Mouse (Mus musculus) lung, postnatal 25 days (tissue): ENCODE data around the gene Wdr61.
A peak's percentile ranks its signal among the peaks of the same experiment; 100 is the strongest.

Experiments used
- DNase-seq: peaks from one replicate; pipeline ENCODE4 v3.0.0; 2022; ENCODE audit warnings: low spot score

Wdr61 gene

DNA sequence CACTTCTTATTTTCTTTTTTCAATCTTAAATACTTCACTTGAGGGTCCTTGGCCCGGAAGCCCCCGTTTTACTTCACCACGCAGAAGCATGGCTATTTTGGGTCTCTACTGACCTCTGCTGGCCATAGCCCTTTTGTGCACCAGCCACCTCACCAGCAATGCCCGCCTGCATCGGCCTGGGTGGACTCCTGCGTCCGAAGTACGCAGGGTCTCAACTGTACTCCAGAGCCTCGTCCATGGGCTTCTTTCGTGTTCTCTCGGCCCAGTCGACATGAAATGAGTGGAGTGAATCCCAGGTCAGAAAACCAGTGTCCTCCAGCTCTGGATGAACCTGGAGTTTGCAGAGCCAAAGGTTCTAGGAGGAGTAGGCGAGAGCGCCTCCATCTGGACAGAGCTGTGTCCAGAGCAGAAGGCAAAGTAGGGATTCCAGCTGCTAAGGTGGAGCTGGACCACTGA, 57.8 kb downstream of the Wdr61 start:
- peak; percentile 68 for DNase-seq

DNA sequence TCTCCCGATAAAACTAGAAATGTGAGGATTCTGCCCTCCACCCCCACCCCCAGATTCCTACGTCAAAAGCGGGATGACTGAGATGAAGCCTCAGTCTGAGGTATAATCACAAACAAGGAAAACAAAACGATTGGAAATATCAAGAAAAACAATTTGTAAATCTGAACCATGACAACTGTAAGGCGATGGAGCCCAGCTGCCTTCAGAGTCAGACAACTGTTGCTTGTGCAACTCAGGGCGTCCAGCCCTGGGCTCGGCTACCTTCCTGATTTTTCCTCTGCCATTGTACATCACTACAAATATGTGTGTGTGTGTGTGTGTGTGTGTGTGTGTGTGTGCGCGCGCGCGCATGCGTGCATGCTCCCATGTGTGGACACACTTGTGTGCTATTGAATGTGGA, 60.4 kb downstream of the Wdr61 start:
- peak; percentile 39 for DNase-seq

DNA sequence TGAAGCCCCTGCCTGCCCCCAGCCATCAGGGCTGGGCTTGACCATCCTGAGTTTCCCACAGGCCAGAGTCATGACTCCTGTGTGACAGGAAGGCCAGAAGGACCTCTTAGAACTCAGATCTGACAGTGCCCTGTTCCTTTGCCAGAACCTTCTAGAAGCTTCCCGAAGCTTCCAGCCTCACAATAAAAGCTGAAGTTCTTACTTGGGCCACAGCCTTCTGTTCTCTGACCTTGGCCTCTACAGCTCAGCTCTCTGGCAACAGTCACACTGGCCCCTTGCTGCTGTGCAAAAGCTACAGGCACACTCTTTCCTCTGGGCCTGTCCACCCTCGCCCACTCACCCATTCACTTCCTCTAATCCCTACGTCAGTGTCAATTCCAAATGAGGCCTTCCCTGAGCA, 62.4 kb downstream of the Wdr61 start:
- peak; percentile 23 for DNase-seq

DNA sequence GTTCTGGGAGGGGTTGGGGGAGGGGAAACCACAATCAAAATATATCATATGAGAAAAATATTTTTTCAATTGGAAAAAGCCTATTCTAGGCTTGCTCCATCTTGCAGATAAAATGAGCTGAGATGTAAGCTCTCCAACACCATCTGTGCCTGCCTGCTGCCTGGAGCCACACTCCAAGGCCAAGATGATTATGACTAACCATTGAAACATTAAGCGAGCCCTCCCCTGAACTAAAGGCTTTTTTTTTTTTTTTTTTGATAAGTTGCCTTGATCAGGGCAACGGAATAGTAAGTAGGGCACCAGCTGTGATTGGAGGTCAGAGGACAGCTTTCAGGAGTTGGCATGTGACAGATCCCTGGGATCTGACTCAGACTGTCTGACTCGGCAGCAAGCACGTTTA, 65.9 kb downstream of the Wdr61 start:
- DNase-seq, result no peak

DNA sequence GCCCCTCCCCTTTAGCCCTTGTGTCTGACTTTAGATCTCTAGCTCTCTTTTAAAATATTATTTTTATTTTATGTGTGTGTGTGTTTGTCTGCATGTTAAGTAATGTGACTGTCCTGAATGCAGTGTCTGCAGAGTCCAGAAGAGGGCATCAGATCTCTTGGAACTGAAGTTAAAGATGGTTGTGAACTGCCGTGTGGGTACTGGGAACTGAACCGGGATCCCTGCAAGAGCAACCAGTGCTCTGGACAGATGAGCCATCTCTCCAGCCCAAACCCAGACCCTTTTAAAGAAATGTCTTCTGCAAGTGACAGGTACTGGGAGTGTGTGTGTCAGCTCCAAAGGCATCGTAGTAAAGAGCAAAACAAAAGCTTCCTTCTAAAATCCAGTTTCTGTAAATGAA, 68.2 kb downstream of the Wdr61 start:
- no peak for DNase-seq
